Mouse (Mus musculus): ENCODE measurements at regions not wholly inside any gene's neighbourhood (a gene's known extent, or its start where the extent isn't known, plus 50 kb on each side); places are given as distances from the start of the nearest gene placed in this dataset.

- Histone ChIP-seq H3K4me2 (replicated peaks; ENCODE audit: low read depth) (no peak overlapping the region), H3K9me3 (ENCODE audit: control insufficient read depth, low read length) (no peaks in the 10 kb centered on the region), H3K4me1 (replicated peaks; ENCODE audit: control insufficient read depth, insufficient read depth) (no peaks in the 10 kb centered on the region), H3K36me3 (ENCODE audit: control insufficient read depth, insufficient read depth, low read length) (no peaks in the 10 kb centered on the region), H3K27ac (replicated peaks) (no peak overlapping the region), H3K9ac (ENCODE audit: low read length) (no peak overlapping the region), H3K27me3 (ENCODE audit: control insufficient read depth, insufficient read depth, low read length) (no peaks in the 10 kb centered on the region), H3K4me3 (ENCODE audit: low read depth, low read length) (no peak overlapping the region)
- ATAC-seq (ENCODE audit: low FRiP score, low TSS enrichment): no peak
- DNase-seq (ENCODE audit: low spot score): no peak
- WGBS: 93% methylated on average over 3 of the region's 3 CpGs
- TF ChIP-seq EP300 (optimal IDR thresholded peaks at IDR 0.05): no peak
- no peak for TF ChIP-seq CTCF (IDR thresholded peaks at IDR 0.05; ENCODE audit: low read depth)
Observed at GRCm38 (mm10) chr1:179871961-179872360, 68.5 kb upstream of the Ahctf1 start.

- Histone ChIP-seq H3K9me3 (ENCODE audit: control insufficient read depth, low read length) (no peaks in the 10 kb centered on the region), H3K4me2 (replicated peaks; ENCODE audit: low read depth) (no peak overlapping the region), H3K27me3 (ENCODE audit: control insufficient read depth, insufficient read depth, low read length) (no peaks in the 10 kb centered on the region), H3K4me3 (ENCODE audit: low read depth, low read length) (no peak overlapping the region), H3K27ac (replicated peaks) (no peak overlapping the region), H3K4me1 (replicated peaks; ENCODE audit: control insufficient read depth, insufficient read depth) (no peaks in the 10 kb centered on the region), H3K9ac (ENCODE audit: low read length) (no peak overlapping the region), H3K36me3 (ENCODE audit: control insufficient read depth, insufficient read depth, low read length) (no peaks in the 10 kb centered on the region)
- DNase-seq (ENCODE audit: low spot score): no peak
- no peak for ATAC-seq (ENCODE audit: low FRiP score, low TSS enrichment)
- WGBS: 76% methylated on average over 9 of the region's 9 CpGs
- no peak for TF ChIP-seq EP300 (optimal IDR thresholded peaks at IDR 0.05)
- TF ChIP-seq CTCF (IDR thresholded peaks at IDR 0.05; ENCODE audit: low read depth): no peak
Observed at GRCm38 (mm10) chr1:179868656-179869055, 65.2 kb upstream of the Ahctf1 start.

DNA sequence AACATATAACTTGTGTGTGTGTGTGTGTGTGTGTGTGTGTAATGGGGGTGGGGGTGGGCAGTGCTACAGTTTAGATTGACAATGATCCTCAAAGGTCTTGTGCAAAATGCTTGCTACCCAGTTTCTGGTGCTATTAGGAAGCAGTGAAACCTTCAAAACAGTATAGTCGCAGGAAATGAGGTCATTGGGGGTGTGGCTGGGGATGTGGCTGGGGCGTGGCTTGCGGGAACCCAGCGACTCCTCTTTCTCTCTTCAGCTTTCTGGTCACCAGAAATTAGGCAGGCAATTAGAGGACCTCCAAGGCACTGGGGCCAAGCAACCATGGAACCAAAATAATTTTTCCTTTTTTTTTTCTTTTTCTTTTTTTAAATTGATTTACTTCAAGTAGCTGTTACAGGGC is 64.0 kb upstream of the Ahctf1 start:
- WGBS: 92% methylated on average over 4 of the region's 4 CpGs
- no peak for ATAC-seq (ENCODE audit: low FRiP score, low TSS enrichment)

GRCm38 (mm10) chr1:179866056-179866772 is 62.7 kb upstream of the Ahctf1 start:
- Histone ChIP-seq H3K4me3 (ENCODE audit: low read depth, low read length) (no peak overlapping the region), H3K4me1 (replicated peaks; ENCODE audit: control insufficient read depth, insufficient read depth) (no peaks in the 10 kb centered on the region), H3K9me3 (ENCODE audit: control insufficient read depth, low read length) (no peaks in the 10 kb centered on the region), H3K9ac (ENCODE audit: low read length) (no peak overlapping the region; the same call in 1 of the 2 replicates), H3K36me3 (ENCODE audit: control insufficient read depth, insufficient read depth, low read length) (no peaks in the 10 kb centered on the region), H3K27ac (replicated peaks) (peak overlapping the region; percentile 37), H3K27me3 (ENCODE audit: control insufficient read depth, insufficient read depth, low read length) (no peaks in the 10 kb centered on the region), H3K4me2 (replicated peaks; ENCODE audit: low read depth) (no peak overlapping the region)
- DNase-seq (ENCODE audit: low spot score): no peak
- ATAC-seq (ENCODE audit: low FRiP score, low TSS enrichment): peak; percentile 33; the same call in 1 of the 2 replicates
- 55% methylated on average over 16 of the region's 16 CpGs for WGBS
- TF ChIP-seq EP300 (optimal IDR thresholded peaks at IDR 0.05) (no peak), CTCF (IDR thresholded peaks at IDR 0.05; ENCODE audit: low read depth) (no peak)

More for the DNA sequence above, 64.0 kb upstream of the Ahctf1 start:
- H3K4me1 ChIP-seq (replicated peaks; ENCODE audit: control insufficient read depth, insufficient read depth): no peaks in the 10 kb centered on the region
- DNase-seq (ENCODE audit: low spot score): no peak
- H3K9me3 ChIP-seq (ENCODE audit: control insufficient read depth, low read length): no peaks in the 10 kb centered on the region
- H3K27me3 ChIP-seq (ENCODE audit: control insufficient read depth, insufficient read depth, low read length): no peaks in the 10 kb centered on the region
- H3K27ac ChIP-seq (replicated peaks): no peak overlapping the region
- no peak overlapping the region for H3K4me2 ChIP-seq (replicated peaks; ENCODE audit: low read depth)
- no peak for TF ChIP-seq CTCF (IDR thresholded peaks at IDR 0.05; ENCODE audit: low read depth)
- no peak for TF ChIP-seq EP300 (optimal IDR thresholded peaks at IDR 0.05)
- no peak overlapping the region for H3K9ac ChIP-seq (ENCODE audit: low read length)
- no peak overlapping the region for H3K4me3 ChIP-seq (ENCODE audit: low read depth, low read length)
- H3K36me3 ChIP-seq (ENCODE audit: control insufficient read depth, insufficient read depth, low read length): no peaks in the 10 kb centered on the region

- no peak for ATAC-seq (ENCODE audit: low FRiP score, low TSS enrichment)
- Histone ChIP-seq H3K4me3 (ENCODE audit: low read depth, low read length) (no peak overlapping the region), H3K4me2 (replicated peaks; ENCODE audit: low read depth) (no peak overlapping the region), H3K9ac (ENCODE audit: low read length) (no peak overlapping the region), H3K9me3 (ENCODE audit: control insufficient read depth, low read length) (no peaks in the 10 kb centered on the region), H3K27ac (replicated peaks) (peak overlapping the region; percentile 37), H3K27me3 (ENCODE audit: control insufficient read depth, insufficient read depth, low read length) (no peaks in the 10 kb centered on the region), H3K4me1 (replicated peaks; ENCODE audit: control insufficient read depth, insufficient read depth) (no peaks in the 10 kb centered on the region), H3K36me3 (ENCODE audit: control insufficient read depth, insufficient read depth, low read length) (no peaks in the 10 kb centered on the region)
- WGBS: 64% methylated on average over 11 of the region's 11 CpGs
- TF ChIP-seq CTCF (IDR thresholded peaks at IDR 0.05; ENCODE audit: low read depth): no peak
- TF ChIP-seq EP300 (optimal IDR thresholded peaks at IDR 0.05): no peak
- no peak for DNase-seq (ENCODE audit: low spot score)
Observed at GRCm38 (mm10) chr1:179865561-179865960, 62.1 kb upstream of the Ahctf1 start.

- ATAC-seq (ENCODE audit: low FRiP score, low TSS enrichment): no peak
- DNase-seq (ENCODE audit: low spot score): no peak
Observed at GRCm38 (mm10) chr1:179864537-179865226, 61.2 kb upstream of the Ahctf1 start.

More at GRCm38 (mm10) chr1:179864537-179865226, 61.2 kb upstream of the Ahctf1 start:
- H3K4me2 ChIP-seq (replicated peaks; ENCODE audit: low read depth): no peak overlapping the region
- H3K27me3 ChIP-seq (ENCODE audit: control insufficient read depth, insufficient read depth, low read length): no peaks in the 10 kb centered on the region
- no peaks in the 10 kb centered on the region for H3K36me3 ChIP-seq (ENCODE audit: control insufficient read depth, insufficient read depth, low read length)
- H3K27ac ChIP-seq (replicated peaks): no peak overlapping the region
- no peaks in the 10 kb centered on the region for H3K9me3 ChIP-seq (ENCODE audit: control insufficient read depth, low read length)
- H3K4me1 ChIP-seq (replicated peaks; ENCODE audit: control insufficient read depth, insufficient read depth): no peaks in the 10 kb centered on the region
- H3K9ac ChIP-seq (ENCODE audit: low read length): no peak overlapping the region
- TF ChIP-seq CTCF (IDR thresholded peaks at IDR 0.05; ENCODE audit: low read depth) (no peak), EP300 (optimal IDR thresholded peaks at IDR 0.05) (no peak)
- no peak overlapping the region for H3K4me3 ChIP-seq (ENCODE audit: low read depth, low read length)
- WGBS: 84% methylated on average over 5 of the region's 5 CpGs

Measured in stomach, postnatal 0 days (tissue).